Mouse (Mus musculus) cerebellum, adult 2 months (tissue): ENCODE results near the gene Nosip.

Experiments
- CTCF ChIP-seq: fragments of 200-500 bp; IDR thresholded peaks from 2 replicates; pipeline ENCODE4 v1.5.1; 2011; ENCODE audit warnings: low read depth, mild to moderate bottlenecking, control low read depth, low read length, moderate library complexity, borderline replicate concordance; ENCODE audit not compliant: insufficient read depth
- POLR2A ChIP-seq: fragments of 200-500 bp; IDR thresholded peaks from 2 replicates; pipeline ENCODE4 v1.6.1; 2011; ENCODE audit warnings: low read length, control low read depth, borderline replicate concordance; ENCODE audit not compliant: insufficient read depth

GRCm38 (mm10) chr7:45077829-45078228 lies 15.6 kb downstream of the Nosip start:
- TF ChIP-seq CTCF (no peak), POLR2A (no peak)
